Mouse (Mus musculus) midbrain, embryonic 13.5 days (tissue): ENCODE measurements at regions not wholly inside any gene's neighbourhood (a gene's known extent, or its start where the extent isn't known, plus 50 kb on each side); places are given as distances from the start of the nearest gene placed in this dataset.

Experiments
- ATAC-seq: fragments of 200-750 bp; cut with Nextera tagmentation; 2 replicates; pipeline ENCODE4 v1.8.0; 2017; ENCODE audit warnings: mild to moderate bottlenecking, moderate TSS enrichment, moderate library complexity
- H3K27ac ChIP-seq: fragments of 300-500 bp; sonication (generic); 2 replicates; pipeline ENCODE4 v1.5.1; 2015; ENCODE audit warnings: inconsistent platforms, mild to moderate bottlenecking, moderate library complexity
- H3K27me3 ChIP-seq: fragments of 300-500 bp; sonication (generic); 2 replicates; pipeline ENCODE4 v1.6.1; 2015; ENCODE audit warnings: mild to moderate bottlenecking, inconsistent platforms
- H3K36me3 ChIP-seq: fragments of 300-500 bp; sonication (generic); 2 replicates; pipeline ENCODE4 v1.6.1; 2015; ENCODE audit warnings: mild to moderate bottlenecking, inconsistent platforms
- H3K4me1 ChIP-seq: fragments of 300-500 bp; sonication (generic); replicated peaks from 2 replicates; pipeline ENCODE4 v1.6.1; 2015; ENCODE audit warnings: inconsistent platforms
- H3K4me2 ChIP-seq: fragments of 300-500 bp; sonication (generic); replicated peaks from 2 replicates; pipeline ENCODE4 v1.6.1; 2015; ENCODE audit warnings: moderate library complexity, mild to moderate bottlenecking, inconsistent platforms
- H3K4me3 ChIP-seq: fragments of 300-500 bp; sonication (generic); replicated peaks from 2 replicates; pipeline ENCODE4 v1.5.1; 2015; ENCODE audit warnings: mild to moderate bottlenecking, inconsistent platforms
- H3K9ac ChIP-seq: fragments of 300-500 bp; sonication (generic); replicated peaks from 2 replicates; pipeline ENCODE4 v1.6.1; 2015; ENCODE audit warnings: mild to moderate bottlenecking, inconsistent platforms
- H3K9me3 ChIP-seq: fragments of 300-500 bp; sonication (generic); 2 replicates; pipeline ENCODE4 v1.6.1; 2016; ENCODE audit warnings: mild to moderate bottlenecking, inconsistent platforms
- WGBS: fragments of 180-500 bp; shearing (Covaris S2); methylation state at CpG from one replicate; pipeline ENCODE4 v1.1.7; 2015; 5-methylcytosine and 5-hydroxymethylcytosine counted together

- no peaks in the 10 kb centered on the region for H3K36me3 ChIP-seq
- no peak overlapping the region for H3K9ac ChIP-seq
- no peaks in the 10 kb centered on the region for H3K9me3 ChIP-seq
- no peak for ATAC-seq
- H3K27ac ChIP-seq: no peak overlapping the region
- H3K4me2 ChIP-seq: no peak overlapping the region
- H3K27me3 ChIP-seq: no peaks in the 10 kb centered on the region
- H3K4me1 ChIP-seq: no peaks in the 10 kb centered on the region
- 68% methylated on average over 1 of the region's 1 CpGs for WGBS
- no peak overlapping the region for H3K4me3 ChIP-seq
Measured at GRCm38 (mm10) chr6:25321446-25321845, 365.3 kb upstream of the Tmem229a start.

DNA sequence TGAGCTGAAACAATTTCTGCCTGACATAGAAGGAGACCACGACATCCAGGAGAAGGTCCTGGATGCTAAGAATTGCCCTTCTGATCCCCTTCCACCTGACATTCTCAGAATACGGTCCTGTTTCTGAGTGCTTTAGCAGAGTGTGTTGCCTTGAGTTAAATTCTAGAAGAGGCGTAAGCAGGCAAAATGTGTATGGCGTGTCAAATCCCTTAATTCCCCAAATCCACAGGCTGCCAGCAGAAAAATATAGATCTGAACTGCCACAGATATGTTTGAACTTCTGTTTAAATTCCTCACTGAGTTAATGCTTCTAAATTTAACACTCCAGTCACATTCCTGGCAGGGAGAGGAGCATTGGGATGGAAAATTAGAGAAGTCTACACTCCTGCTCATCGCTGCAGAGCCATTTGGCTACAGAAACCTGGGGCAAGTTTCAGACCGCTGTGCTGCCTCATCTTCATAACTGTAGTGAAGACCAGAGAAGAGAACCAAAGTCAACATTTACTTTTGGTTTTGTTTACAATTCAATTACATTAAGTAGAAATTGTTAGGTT is 364.3 kb upstream of the Tmem229a start:
- WGBS: 88% methylated on average over 6 of the region's 6 CpGs
- no peaks in the 10 kb centered on the region for H3K36me3 ChIP-seq
- no peak overlapping the region for H3K9ac ChIP-seq
- no peaks in the 10 kb centered on the region for H3K9me3 ChIP-seq
- ATAC-seq: no peak
- H3K27me3 ChIP-seq: no peaks in the 10 kb centered on the region
- H3K4me2 ChIP-seq: no peak overlapping the region
- H3K4me1 ChIP-seq: no peaks in the 10 kb centered on the region
- H3K27ac ChIP-seq: no peak overlapping the region
- no peak overlapping the region for H3K4me3 ChIP-seq

- Histone ChIP-seq H3K27me3 (no peaks in the 10 kb centered on the region), H3K9me3 (no peaks in the 10 kb centered on the region), H3K9ac (no peak overlapping the region), H3K36me3 (no peaks in the 10 kb centered on the region), H3K4me3 (no peak overlapping the region), H3K4me2 (no peak overlapping the region), H3K4me1 (no peaks in the 10 kb centered on the region), H3K27ac (no peak overlapping the region)
- no peak for ATAC-seq
Measured at GRCm38 (mm10) chr6:25307471-25307870, 351.4 kb upstream of the Tmem229a start.

- Histone ChIP-seq H3K27ac (no peak overlapping the region), H3K4me3 (no peak overlapping the region), H3K4me1 (no peaks in the 10 kb centered on the region), H3K9me3 (no peaks in the 10 kb centered on the region), H3K4me2 (no peak overlapping the region), H3K27me3 (no peaks in the 10 kb centered on the region), H3K9ac (no peak overlapping the region), H3K36me3 (no peaks in the 10 kb centered on the region)
- WGBS: 73% methylated on average over 4 of the region's 4 CpGs
- peak; percentile 50 for ATAC-seq
Measured at GRCm38 (mm10) chr6:25304844-25305504, 348.9 kb upstream of the Tmem229a start.

GRCm38 (mm10) chr6:25291613-25292012 is 335.5 kb upstream of the Tmem229a start:
- ATAC-seq: no peak
- H3K27me3 ChIP-seq: no peaks in the 10 kb centered on the region
- H3K4me1 ChIP-seq: no peaks in the 10 kb centered on the region
- H3K36me3 ChIP-seq: no peaks in the 10 kb centered on the region
- no peak overlapping the region for H3K4me2 ChIP-seq
- no peak overlapping the region for H3K27ac ChIP-seq
- no peak overlapping the region for H3K4me3 ChIP-seq
- H3K9ac ChIP-seq: no peak overlapping the region
- H3K9me3 ChIP-seq: no peaks in the 10 kb centered on the region
- 90% methylated on average over 1 of the region's 1 CpGs for WGBS

DNA sequence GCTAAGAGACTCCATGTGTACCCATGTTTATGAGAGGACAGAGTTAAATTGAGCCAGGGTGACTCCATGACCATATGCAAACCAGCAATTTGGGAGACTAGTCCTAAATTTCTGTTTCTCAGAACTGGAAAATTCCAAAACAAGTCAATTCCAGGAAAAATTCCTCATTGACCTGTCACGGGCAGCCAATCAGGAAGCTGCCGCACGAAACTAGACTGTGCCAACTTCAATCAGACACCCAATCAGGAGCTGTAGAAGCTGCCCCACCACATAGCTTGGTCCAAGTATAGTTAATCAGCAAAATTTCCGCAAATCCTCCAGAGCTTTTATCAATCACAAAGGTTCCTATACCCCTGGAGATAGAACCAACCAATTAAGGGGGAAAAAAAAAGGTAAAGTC is 331.5 kb upstream of the Tmem229a start:
- H3K4me3 ChIP-seq: no peak overlapping the region
- WGBS: 89% methylated on average over 4 of the region's 4 CpGs
- H3K27ac ChIP-seq: no peak overlapping the region
- no peaks in the 10 kb centered on the region for H3K4me1 ChIP-seq
- H3K27me3 ChIP-seq: peaks cover 15% of the 10 kb centered on the region; the same call in 1 of the 2 replicates
- no peaks in the 10 kb centered on the region for H3K9me3 ChIP-seq
- H3K36me3 ChIP-seq: no peaks in the 10 kb centered on the region
- H3K4me2 ChIP-seq: no peak overlapping the region
- no peak overlapping the region for H3K9ac ChIP-seq
- no peak for ATAC-seq

GRCm38 (mm10) chr6:25286313-25286712 is 330.2 kb upstream of the Tmem229a start:
- Histone ChIP-seq H3K36me3 (no peaks in the 10 kb centered on the region), H3K4me1 (no peaks in the 10 kb centered on the region), H3K9me3 (no peaks in the 10 kb centered on the region), H3K4me3 (no peak overlapping the region), H3K4me2 (no peak overlapping the region), H3K27ac (no peak overlapping the region), H3K27me3 (peaks cover 23% of the 10 kb centered on the region), H3K9ac (no peak overlapping the region)
- 90% methylated on average over 6 of the region's 6 CpGs for WGBS
- no peak for ATAC-seq

DNA sequence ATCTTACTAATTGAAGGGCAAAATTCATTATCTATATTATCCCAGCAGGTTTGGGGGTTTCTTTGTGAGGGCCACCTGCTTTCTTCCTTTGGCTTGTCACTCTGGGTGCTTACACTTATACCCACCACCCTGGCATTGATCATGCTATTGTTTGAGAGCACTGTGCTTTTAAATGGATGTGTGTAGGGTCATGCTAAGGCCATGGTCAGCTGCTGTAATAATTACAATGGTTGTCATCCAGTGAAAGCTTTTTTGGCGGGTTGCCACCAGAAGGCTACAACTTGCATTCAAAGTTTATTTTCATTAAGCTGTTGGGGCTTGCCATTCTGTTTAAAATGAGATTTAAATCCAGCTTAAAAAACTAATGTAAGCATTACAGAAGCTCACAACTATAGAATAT is 322.4 kb upstream of the Tmem229a start:
- H3K27ac ChIP-seq: no peak overlapping the region
- no peaks in the 10 kb centered on the region for H3K36me3 ChIP-seq
- no peaks in the 10 kb centered on the region for H3K9me3 ChIP-seq
- H3K9ac ChIP-seq: no peak overlapping the region
- 23% methylated on average over 1 of the region's 1 CpGs for WGBS
- no peak overlapping the region for H3K4me3 ChIP-seq
- H3K4me1 ChIP-seq: peaks cover 13% of the 10 kb centered on the region
- H3K27me3 ChIP-seq: peaks cover 36% of the 10 kb centered on the region
- ATAC-seq: peak; percentile 97
- no peak overlapping the region for H3K4me2 ChIP-seq

DNA sequence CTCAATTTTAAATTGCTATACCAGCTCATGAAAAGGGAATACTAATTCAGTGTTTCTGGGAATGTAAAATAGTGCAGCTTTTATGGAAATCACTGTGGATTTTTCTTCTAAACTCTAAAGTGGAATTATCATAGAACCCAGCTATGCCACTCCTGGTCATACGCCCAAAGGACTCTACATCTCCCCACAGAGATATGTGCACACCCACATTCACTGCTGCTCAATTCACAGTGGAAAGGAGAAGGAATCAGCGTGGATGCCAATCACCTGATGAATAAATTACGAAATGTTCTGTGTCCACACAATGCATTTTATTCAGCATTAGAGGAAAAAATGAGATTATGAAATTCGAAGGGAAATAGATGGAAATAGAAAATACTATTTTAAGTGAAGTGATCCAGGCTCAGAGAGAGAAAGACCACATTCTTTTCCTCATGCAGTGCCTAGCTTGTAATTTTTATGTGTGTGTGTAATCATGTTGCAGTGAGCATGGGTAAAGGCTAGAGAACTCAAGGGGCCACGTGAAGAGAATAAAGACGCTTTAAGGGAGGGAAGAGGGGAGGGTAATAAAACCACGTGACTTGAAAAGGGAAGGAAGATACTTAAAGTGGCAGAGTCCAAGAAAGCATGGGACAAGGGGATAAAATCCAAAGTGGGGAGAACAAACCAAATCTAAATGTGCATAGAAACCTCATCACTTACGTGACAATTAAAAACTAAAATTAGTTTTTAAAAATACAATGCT is 321.8 kb upstream of the Tmem229a start:
- no peak overlapping the region for H3K9ac ChIP-seq
- ATAC-seq: peak; percentile 88
- no peak overlapping the region; the same call in 1 of the 2 replicates for H3K27ac ChIP-seq
- no peaks in the 10 kb centered on the region for H3K9me3 ChIP-seq
- peaks cover 13% of the 10 kb centered on the region for H3K4me1 ChIP-seq
- WGBS: 31% methylated on average over 8 of the region's 8 CpGs
- no peak overlapping the region for H3K4me3 ChIP-seq
- H3K27me3 ChIP-seq: peaks cover 35% of the 10 kb centered on the region
- no peak overlapping the region for H3K4me2 ChIP-seq
- no peaks in the 10 kb centered on the region for H3K36me3 ChIP-seq

GRCm38 (mm10) chr6:25276221-25276620 is 320.1 kb upstream of the Tmem229a start:
- Histone ChIP-seq H3K36me3 (no peaks in the 10 kb centered on the region), H3K4me2 (no peak overlapping the region), H3K27ac (no peak overlapping the region), H3K4me1 (peaks cover 13% of the 10 kb centered on the region), H3K9ac (no peak overlapping the region), H3K4me3 (no peak overlapping the region), H3K27me3 (peaks cover 24% of the 10 kb centered on the region), H3K9me3 (no peaks in the 10 kb centered on the region)
- 45% methylated on average over 2 of the region's 2 CpGs for WGBS
- no peak for ATAC-seq

DNA sequence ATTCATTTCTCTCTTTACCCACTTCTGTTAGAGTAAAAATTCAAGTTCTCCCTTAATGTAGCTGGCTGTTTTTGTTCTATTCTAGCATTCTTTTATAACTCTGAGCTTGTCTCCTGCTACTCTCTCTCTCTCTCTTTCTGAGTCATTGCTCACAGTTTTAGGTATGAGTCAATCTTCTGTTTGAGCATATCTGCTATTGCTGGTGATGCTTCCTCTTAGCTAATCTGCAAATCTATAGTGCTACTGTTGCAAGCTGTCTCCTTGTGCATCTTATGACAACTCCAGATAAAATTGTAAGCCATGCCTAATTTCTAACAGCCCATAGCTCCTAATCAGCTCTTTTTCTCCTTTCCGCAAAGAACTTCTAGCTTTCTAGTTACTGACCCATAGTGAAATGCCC is 304.5 kb upstream of the Tmem229a start:
- no peaks in the 10 kb centered on the region for H3K9me3 ChIP-seq
- ATAC-seq: no peak
- no peak overlapping the region for H3K4me3 ChIP-seq
- H3K9ac ChIP-seq: no peak overlapping the region
- 89% methylated on average over 1 of the region's 1 CpGs for WGBS
- H3K36me3 ChIP-seq: no peaks in the 10 kb centered on the region
- no peaks in the 10 kb centered on the region for H3K27me3 ChIP-seq
- no peaks in the 10 kb centered on the region for H3K4me1 ChIP-seq
- H3K4me2 ChIP-seq: no peak overlapping the region
- H3K27ac ChIP-seq: no peak overlapping the region

- H3K4me3 ChIP-seq: no peak overlapping the region
- H3K4me2 ChIP-seq: no peak overlapping the region
- ATAC-seq: no peak
- no peak overlapping the region for H3K27ac ChIP-seq
- no peaks in the 10 kb centered on the region for H3K4me1 ChIP-seq
- H3K36me3 ChIP-seq: no peaks in the 10 kb centered on the region
- no peak overlapping the region for H3K9ac ChIP-seq
- 79% methylated on average over 2 of the region's 2 CpGs for WGBS
- no peaks in the 10 kb centered on the region for H3K27me3 ChIP-seq
- H3K9me3 ChIP-seq: no peaks in the 10 kb centered on the region
Measured at GRCm38 (mm10) chr6:25255762-25256161, 299.7 kb upstream of the Tmem229a start.
